Mouse (Mus musculus) kidney, embryonic 14.5 days (tissue): ENCODE data around the gene Gm21860. TPM values are rescaled to one million over a fixed set of nuclear protein-coding genes. Genes with fewer than 3 reads are reported as not detected.
"Not testable (repeated sequence)": the region's sequence is repeated elsewhere in the genome, so short reads cannot be mapped to it uniquely, and the experiment has no call there.

Experiments used
- ATAC-seq: fragments of 200-750 bp; cut with Nextera tagmentation; 2 replicates; pipeline ENCODE4 v1.8.0; 2017; ENCODE audit warnings: moderate number of reproducible peaks, mild to moderate bottlenecking, moderate TSS enrichment, moderate library complexity; ENCODE audit not compliant: low FRiP score, low TSS enrichment
- H3K27ac ChIP-seq: fragments of 300-500 bp; sonication (generic); 2 replicates; pipeline ENCODE4 v1.5.1; 2014; ENCODE audit warnings: low read depth, mild to moderate bottlenecking, low read length, moderate library complexity, mixed read lengths
- H3K27me3 ChIP-seq: fragments of 300-500 bp; sonication (generic); 2 replicates; pipeline ENCODE4 v1.6.1; 2014; ENCODE audit warnings: mild to moderate bottlenecking, low read length; ENCODE audit not compliant: control insufficient read depth, insufficient read depth
- H3K36me3 ChIP-seq: fragments of 300-500 bp; sonication (generic); 2 replicates; pipeline ENCODE4 v1.6.1; 2014; ENCODE audit warnings: low read length, mixed read lengths; ENCODE audit not compliant: control insufficient read depth, insufficient read depth
- H3K4me1 ChIP-seq: fragments of 300-500 bp; sonication (generic); 2 replicates; pipeline ENCODE4 v1.6.1; 2014; ENCODE audit warnings: low read length, mixed read lengths; ENCODE audit not compliant: control insufficient read depth, insufficient read depth
- H3K4me2 ChIP-seq: fragments of 300-500 bp; sonication (generic); replicated peaks from 2 replicates; pipeline ENCODE4 v1.6.1; 2014; ENCODE audit warnings: low read depth, mild to moderate bottlenecking, low read length
- H3K4me3 ChIP-seq: fragments of 300-500 bp; sonication (generic); 2 replicates; pipeline ENCODE4 v1.5.1; 2014; ENCODE audit warnings: mild to moderate bottlenecking, low read length
- H3K9ac ChIP-seq: fragments of 300-500 bp; sonication (generic); 2 replicates; pipeline ENCODE4 v1.6.1; 2014; ENCODE audit warnings: low read depth, mild to moderate bottlenecking, low read length, moderate library complexity
- H3K9me3 ChIP-seq: fragments of 300-500 bp; sonication (generic); 2 replicates; pipeline ENCODE4 v1.6.1; 2016; ENCODE audit warnings: low read length; ENCODE audit not compliant: control insufficient read depth
- WGBS: fragments of 180-500 bp; shearing (Covaris S2); extraction: QIAGEN DNeasy Blood & Tissue Kit; methylation state at CpG from one replicate; pipeline ENCODE4 v1.1.7; 2014; 5-methylcytosine and 5-hydroxymethylcytosine counted together
- polyA plus RNA-seq: library from polyadenylated mRNA; unstranded; fragments of >200 nt; fragmentation: Nextera tagmentation; extraction: Ambion mirVana; gene quantifications from 2 replicates; pipeline ENCODE4 v1.2.1, GENCODE M21; 2014

Gm21860 gene
- polyA plus RNA-seq, 1 experiment from 2014 or later = not detected

DNA sequence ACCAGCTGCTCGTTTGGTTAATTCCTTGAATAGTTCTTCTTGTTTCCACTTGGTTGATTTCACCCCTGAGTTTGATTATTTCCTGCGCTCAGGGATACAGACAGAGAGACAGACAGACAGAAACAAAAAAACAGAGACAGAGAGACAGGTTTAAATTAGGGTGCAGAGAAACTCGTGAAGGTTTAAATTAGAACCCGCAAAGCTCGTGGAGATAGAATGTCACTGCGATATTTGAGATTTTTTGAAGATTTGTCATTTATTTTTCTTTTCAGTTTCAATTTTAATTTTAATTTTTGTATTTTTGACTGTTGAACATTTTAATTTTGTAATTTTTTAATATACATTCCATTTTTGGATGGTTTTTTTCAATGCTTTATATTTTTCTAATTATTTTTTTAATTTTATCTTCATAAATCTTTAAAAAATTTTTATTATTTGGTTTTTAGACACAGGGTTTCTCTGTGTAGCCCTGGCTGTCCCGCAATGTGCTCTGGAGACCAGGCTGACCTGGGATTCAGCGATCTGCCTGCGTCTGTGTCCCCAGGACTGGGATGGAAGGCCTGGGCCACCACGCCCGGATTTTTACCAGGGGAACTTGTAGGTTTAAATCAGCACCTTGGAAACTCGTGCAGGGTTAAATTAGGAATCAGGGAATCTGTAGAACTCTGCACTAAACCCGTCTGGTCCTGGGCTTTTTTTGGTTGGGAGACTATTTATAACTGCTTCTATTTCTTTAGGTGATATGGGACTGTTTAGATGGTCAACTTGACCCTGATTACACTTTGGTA is 27.3 kb downstream of the Gm21860 start:
- H3K27me3 ChIP-seq, ATAC-seq, H3K9ac ChIP-seq, H3K4me1 ChIP-seq, H3K9me3 ChIP-seq, H3K36me3 ChIP-seq, H3K4me2 ChIP-seq, H3K27ac ChIP-seq, H3K4me3 ChIP-seq: not testable (repeated sequence)
- WGBS = 74% methylated on average over 13 of the region's 13 CpGs

DNA sequence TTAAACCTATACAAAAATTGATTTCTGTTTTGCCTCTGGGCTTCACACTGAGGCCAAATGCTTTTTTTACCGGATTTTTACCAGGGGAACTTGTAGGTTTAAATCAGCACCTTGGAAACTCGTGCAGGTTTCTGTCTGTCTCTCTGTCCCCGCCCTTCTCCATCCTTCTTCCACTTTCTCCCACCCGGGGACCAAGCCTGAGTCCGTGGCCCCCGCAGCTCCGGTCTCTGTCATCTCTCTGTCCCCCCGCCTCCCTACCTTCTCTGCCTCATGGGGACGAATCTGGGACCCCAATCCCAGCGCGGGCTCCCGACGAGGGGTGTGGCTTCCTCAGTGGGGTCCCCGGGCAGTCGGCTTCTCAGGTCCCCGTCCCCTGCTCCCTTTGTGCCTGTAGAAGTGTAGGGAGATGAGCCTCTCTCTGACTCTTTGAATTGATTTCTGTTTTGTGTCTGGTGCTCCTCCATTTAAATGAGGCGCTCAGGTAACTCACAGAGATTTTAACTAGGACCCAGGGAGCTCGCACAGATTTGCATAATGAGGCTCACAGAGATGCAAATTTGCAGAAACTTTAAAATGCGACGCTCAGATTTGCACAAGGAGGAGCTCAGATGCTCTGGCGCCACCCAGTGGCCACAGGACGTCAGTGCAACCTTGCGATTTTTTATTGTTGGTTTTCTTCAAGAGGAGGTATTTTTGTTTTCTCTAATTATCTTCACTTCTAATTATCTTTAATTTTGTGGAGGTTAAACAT is 28.7 kb downstream of the Gm21860 start:
- 58% methylated on average over 11 of the region's 23 CpGs for WGBS
- not testable (repeated sequence) for H3K4me2 ChIP-seq, H3K27me3 ChIP-seq, H3K27ac ChIP-seq, H3K36me3 ChIP-seq, H3K9me3 ChIP-seq, H3K9ac ChIP-seq, ATAC-seq, H3K4me1 ChIP-seq, H3K4me3 ChIP-seq

DNA sequence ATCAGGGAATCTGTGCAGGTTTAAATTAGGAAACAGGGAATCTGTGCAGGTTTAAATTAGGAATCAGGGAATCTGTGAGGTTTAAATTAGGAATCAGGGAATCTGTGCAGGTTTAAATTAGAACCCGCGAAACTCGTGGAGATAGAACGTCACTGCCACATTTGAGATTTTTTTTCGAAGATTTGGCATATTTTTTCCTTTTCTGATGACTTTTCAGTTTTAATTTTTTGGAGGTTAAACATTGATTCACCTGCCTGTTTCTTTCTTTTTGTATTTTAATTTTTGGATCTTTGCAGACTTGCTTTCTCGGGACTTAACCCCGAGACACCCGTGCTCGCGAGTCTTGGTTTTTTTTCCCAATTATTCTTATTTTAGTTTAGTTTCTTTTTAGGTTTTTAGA is 29.5 kb downstream of the Gm21860 start:
- not testable (repeated sequence) for H3K27me3 ChIP-seq, H3K9ac ChIP-seq, H3K4me3 ChIP-seq, H3K36me3 ChIP-seq, H3K4me2 ChIP-seq, ATAC-seq, H3K9me3 ChIP-seq, H3K4me1 ChIP-seq, H3K27ac ChIP-seq
- 89% methylated on average over 10 of the region's 10 CpGs for WGBS

DNA sequence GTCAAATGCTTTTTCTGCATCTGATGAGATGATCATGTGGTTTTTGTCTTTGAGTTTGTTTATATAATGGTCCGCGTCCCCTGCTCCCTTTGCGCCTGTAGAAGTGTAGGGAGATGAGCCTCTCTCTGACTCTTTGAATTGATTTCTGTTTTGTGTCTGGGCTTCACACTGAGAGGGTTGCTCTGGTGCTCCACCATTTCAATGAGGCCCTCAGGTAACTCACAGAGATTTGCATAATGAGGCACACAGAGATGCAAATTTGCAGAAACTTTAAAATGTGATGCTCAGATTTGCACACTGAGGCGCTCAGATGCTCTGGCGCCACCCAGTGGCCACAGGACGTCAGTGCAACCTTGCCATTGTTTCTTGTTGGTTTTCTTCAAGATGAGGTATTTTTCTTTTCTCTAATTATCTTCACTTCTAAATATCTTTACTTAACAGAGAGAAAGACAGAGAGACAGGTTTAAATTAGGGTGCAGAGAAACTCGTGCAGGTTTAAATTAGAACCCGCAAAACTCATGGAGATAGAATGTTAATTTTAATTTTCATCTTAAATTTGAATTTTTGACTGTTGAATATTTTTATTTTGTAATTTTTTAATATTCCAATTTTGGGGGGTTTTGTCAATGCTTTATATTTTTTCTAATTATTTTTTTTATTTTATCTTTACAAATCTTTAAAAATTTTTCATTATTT is 30.5 kb downstream of the Gm21860 start:
- H3K4me3 ChIP-seq, H3K4me2 ChIP-seq, H3K4me1 ChIP-seq, H3K9me3 ChIP-seq, H3K27ac ChIP-seq, H3K9ac ChIP-seq, H3K27me3 ChIP-seq, H3K36me3 ChIP-seq: not testable (repeated sequence)
- ATAC-seq = peak; percentile 71; the same call in 1 of the 2 replicates
- 47% methylated on average over 8 of the region's 8 CpGs for WGBS

DNA sequence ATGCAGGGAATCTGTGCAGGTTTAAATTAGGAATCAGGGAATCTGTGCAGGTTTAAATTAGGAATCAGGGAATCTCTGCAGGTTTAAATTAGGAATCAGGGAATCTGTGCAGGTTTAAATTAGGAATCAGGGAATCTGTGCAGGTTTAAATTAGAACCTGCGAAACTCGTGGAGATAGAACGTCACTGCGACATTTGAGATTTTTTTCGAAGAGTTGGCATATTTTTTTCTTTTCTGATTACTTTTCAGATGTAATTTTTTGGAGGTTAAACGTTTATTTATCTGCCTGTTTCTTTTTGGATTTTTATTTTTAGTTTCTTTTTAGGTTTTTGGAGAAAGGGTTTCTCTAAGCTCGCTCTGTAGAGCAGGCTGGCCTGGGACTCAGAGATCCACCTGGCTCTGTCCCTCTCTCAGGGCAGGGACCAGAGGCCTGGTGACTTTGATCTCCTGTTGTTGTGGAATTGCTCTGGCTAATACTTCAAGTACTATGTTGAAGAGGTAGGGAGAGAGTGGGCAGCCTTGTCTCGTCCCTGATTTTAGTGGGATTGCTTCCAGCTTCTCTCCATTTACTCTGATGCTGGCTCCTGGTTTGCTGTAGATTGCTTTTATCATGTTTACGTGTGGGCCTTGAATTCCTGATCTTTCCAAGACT is 31.2 kb downstream of the Gm21860 start:
- WGBS = 66% methylated on average over 8 of the region's 9 CpGs
- not testable (repeated sequence) for H3K9ac ChIP-seq, H3K4me3 ChIP-seq, H3K4me2 ChIP-seq, H3K27me3 ChIP-seq, H3K27ac ChIP-seq, H3K36me3 ChIP-seq, H3K9me3 ChIP-seq, H3K4me1 ChIP-seq
- ATAC-seq = peak; percentile 84

DNA sequence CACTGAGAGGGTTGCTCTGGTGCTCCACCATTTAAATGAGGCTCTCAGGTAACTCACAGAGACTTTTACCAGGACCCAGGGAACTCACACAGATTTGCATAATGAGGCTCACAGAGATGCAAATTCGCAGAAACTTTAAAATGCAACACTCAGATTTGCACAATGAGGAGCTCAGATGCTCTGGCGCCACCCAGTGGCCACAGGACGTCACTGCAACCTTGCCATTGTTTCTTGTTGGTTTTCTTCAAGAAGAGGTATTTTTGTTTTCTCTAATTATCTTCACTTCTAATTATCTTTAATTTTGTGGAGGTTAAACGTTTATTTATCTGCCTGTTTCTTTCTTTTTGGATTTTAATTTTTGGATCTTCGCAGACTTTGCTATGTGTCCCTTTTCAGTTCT is 34.1 kb downstream of the Gm21860 start:
- H3K9ac ChIP-seq, H3K36me3 ChIP-seq, H3K27me3 ChIP-seq, H3K4me2 ChIP-seq, H3K4me1 ChIP-seq, H3K4me3 ChIP-seq, ATAC-seq, H3K9me3 ChIP-seq, H3K27ac ChIP-seq: not testable (repeated sequence)
- 23% methylated on average over 4 of the region's 5 CpGs for WGBS

DNA sequence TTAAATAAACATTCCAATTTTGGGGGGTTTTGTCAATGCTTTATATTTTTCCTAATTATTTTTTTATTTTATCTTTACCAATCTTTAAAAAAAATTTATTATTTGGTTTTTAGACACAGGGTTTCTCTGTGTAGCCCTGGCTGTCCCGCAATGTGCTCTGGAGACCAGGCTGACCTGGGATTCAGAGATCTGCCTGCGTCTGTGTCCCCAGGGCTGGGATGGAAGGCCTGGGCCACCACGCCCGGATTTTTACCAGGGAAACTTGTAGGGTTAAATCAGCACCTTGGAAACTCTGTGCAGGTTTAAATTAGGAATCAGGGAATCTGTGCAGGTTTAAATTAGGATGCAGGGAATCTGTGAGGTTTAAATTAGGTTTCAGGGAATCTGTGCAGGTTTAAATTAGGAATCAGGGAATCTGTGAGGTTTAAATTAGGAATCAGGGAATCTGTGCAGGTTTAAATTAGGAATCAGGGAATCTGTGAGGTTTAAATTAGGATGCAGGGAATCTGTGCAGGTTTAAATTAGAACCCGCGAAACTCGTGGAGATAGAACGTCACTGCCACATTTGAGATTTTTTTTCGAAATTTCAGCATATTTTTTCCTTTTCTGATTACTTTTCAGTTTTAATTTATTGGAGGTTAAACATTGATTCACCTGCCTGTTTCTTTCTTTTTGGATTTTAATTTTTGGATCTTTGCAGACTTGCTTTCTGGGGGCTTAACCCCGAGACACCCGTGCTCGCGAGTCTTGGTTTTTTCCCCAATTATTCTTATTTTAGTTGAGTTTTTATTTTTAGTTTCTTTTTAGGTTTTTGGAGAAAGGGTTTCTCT is 35.0 kb downstream of the Gm21860 start:
- ATAC-seq, H3K9me3 ChIP-seq, H3K36me3 ChIP-seq, H3K4me3 ChIP-seq, H3K9ac ChIP-seq, H3K4me1 ChIP-seq, H3K27me3 ChIP-seq, H3K4me2 ChIP-seq, H3K27ac ChIP-seq: not testable (repeated sequence)
- 72% methylated on average over 13 of the region's 13 CpGs for WGBS

DNA sequence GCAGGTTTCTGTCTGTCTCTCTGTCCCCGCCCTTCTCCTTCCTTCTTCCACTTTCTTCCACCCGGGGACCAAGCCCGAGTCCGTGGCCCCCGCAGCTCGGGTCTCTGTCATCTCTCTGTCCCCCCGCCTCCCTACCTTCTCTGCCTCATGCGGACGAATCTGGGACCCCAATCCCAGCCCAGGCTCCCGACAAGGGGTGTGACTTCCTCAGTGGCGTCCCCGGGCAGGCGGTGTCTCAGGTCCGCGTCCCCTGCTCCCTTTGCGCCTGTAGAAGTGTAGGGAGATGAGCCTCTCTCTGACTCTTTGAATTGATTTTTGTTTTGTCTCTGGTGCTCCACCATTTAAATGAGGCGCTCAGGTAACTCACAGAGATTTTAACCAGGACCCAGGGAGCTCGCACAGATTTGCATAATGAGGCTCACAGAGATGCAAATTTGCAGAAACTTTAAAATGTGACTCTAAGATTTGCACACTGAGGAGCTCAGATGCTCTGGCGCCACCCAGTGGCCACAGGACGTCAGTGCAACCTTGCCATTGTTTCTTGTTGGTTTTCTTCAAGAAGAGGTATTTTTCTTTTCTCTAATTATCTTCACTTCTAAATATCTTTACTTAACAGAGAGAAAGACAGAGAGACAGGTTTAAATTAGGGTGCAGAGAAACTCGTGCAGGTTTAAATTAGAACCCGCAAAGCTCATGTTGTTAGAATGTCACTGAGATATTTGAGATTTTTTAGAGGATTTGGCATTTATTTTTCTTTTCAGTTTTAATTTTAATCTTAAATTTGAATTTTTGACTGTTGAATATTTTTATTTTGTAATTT is 35.8 kb downstream of the Gm21860 start:
- not testable (repeated sequence) for H3K4me1 ChIP-seq, H3K9ac ChIP-seq, H3K27ac ChIP-seq, H3K4me3 ChIP-seq, H3K36me3 ChIP-seq, H3K27me3 ChIP-seq, H3K9me3 ChIP-seq, H3K4me2 ChIP-seq
- peak; percentile 95 for ATAC-seq
- 67% methylated on average over 18 of the region's 22 CpGs for WGBS
